Mouse (Mus musculus) stomach, embryonic 16.5 days (tissue): Measurements from ENCODE around the gene P4ha2. TPM values are rescaled to one million over a fixed set of nuclear protein-coding genes. Genes with fewer than 3 reads are reported as not detected.
A peak's percentile ranks its signal among the peaks of the same experiment; 100 is the strongest.

Source experiments
- ATAC-seq: fragments of 200-750 bp; cut with Nextera tagmentation; 2 replicates; pipeline ENCODE4 v1.8.0; 2017; ENCODE audit warnings: moderate number of reproducible peaks, moderate TSS enrichment; ENCODE audit not compliant: insufficient read depth, low FRiP score
- H3K27ac ChIP-seq: fragments of 300-500 bp; sonication (generic); 2 replicates; pipeline ENCODE4 v1.5.1; 2014; ENCODE audit warnings: low read length
- H3K27me3 ChIP-seq: fragments of 300-500 bp; sonication (generic); 2 replicates; pipeline ENCODE4 v1.6.1; 2014; ENCODE audit warnings: low read length, control low read depth, mixed read lengths; ENCODE audit not compliant: control insufficient read depth, insufficient read depth
- H3K36me3 ChIP-seq: fragments of 300-500 bp; sonication (generic); 2 replicates; pipeline ENCODE4 v1.6.1; 2014; ENCODE audit warnings: low read length; ENCODE audit not compliant: control insufficient read depth, insufficient read depth
- H3K4me1 ChIP-seq: fragments of 300-500 bp; sonication (generic); 2 replicates; pipeline ENCODE4 v1.6.1; 2014; ENCODE audit warnings: low read length, control low read depth, mixed read lengths; ENCODE audit not compliant: control insufficient read depth, insufficient read depth
- H3K4me2 ChIP-seq: fragments of 300-500 bp; sonication (generic); 2 replicates; pipeline ENCODE4 v1.6.1; 2014; ENCODE audit warnings: low read depth, low read length, mixed read lengths
- H3K4me3 ChIP-seq: fragments of 300-500 bp; sonication (generic); replicated peaks from 2 replicates; pipeline ENCODE4 v1.5.1; 2014; ENCODE audit warnings: mild to moderate bottlenecking, low read length
- H3K9ac ChIP-seq: fragments of 300-500 bp; sonication (generic); 2 replicates; pipeline ENCODE4 v1.6.1; 2014; ENCODE audit warnings: low read length
- H3K9me3 ChIP-seq: fragments of 300-500 bp; sonication (generic); replicated peaks from 2 replicates; pipeline ENCODE4 v1.6.1; 2016; ENCODE audit warnings: low read length, control low read depth; ENCODE audit not compliant: control insufficient read depth
- WGBS: fragments of 180-500 bp; shearing (Covaris S2); extraction: QIAGEN DNeasy Blood & Tissue Kit; methylation state at CpG from one replicate; pipeline ENCODE4 v1.1.7; 2014; 5-methylcytosine and 5-hydroxymethylcytosine counted together
- polyA plus RNA-seq: library from polyadenylated mRNA; unstranded; fragments of >200 nt; fragmentation: Nextera tagmentation; extraction: Ambion mirVana; gene quantifications from 2 replicates; pipeline ENCODE4 v1.2.1, GENCODE M21; 2015

P4ha2 gene
- polyA plus RNA-seq, 1 experiment from 2014 or later, result 78.6 TPM

DNA sequence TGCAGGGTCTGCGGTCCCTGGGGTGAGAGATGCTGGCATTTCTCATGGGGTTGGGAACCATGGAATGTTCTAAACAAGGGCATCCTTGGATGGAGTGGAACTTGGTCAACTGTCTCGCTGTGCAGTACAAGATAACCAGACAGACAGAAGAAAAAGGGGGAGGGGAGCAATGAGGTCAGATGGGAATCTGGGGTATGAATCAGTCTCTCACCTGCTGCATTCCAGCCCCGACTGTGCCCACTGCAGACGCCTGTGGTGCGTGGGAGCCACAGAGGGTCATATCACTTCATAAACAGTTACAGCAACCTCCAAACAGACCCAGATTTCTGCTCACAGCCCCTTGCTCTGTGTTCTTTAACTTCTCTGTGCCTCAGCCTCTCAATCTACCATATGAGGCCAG, 33.5 kb upstream of the P4ha2 start:
- Histone ChIP-seq H3K9me3 (no peaks in the 10 kb centered on the region), H3K9ac (peak overlapping the region; percentile 82; the same call in 1 of the 2 replicates), H3K4me2 (peak overlapping the region; percentile 72; the same call in 1 of the 2 replicates), H3K27ac (no peak overlapping the region), H3K36me3 (no peaks in the 10 kb centered on the region), H3K27me3 (no peaks in the 10 kb centered on the region), H3K4me3 (no peak overlapping the region; the same call in 1 of the 2 replicates), H3K4me1 (peaks cover 49% of the 10 kb centered on the region)
- no peak for ATAC-seq
- 56% methylated on average over 5 of the region's 5 CpGs for WGBS

DNA sequence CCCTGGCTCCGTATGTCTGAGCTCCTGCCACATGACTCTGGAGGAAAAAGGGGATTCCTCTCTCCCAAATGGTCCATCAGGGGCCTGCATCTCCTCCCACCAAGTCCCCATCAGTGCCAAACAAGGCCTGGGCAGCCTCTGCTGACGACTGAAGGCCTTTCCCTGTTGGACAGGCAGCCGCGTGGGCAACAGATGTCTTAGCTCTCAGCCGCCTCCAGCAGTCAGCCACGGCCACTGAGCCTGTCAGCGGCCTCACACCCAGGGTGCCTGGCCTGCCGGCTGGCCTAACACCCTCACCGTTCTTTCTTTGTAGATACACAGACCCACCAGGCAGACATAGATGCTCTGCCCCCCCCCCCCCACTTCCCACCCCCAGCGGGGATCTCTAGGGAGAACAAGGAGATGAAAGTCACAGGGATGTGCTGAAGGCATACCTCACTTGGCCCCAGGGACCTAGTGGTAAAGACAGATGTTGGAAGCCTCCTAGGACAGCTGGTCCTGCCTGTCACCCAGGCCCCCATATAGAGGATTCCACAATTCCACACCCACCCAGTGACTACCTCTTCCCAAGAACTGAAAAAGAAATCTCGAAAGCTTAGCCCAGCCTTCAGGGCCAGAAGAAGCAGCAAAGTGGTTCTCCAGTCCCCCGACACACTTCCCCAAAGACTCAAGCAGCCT, 32.4 kb upstream of the P4ha2 start:
- Histone ChIP-seq H3K4me1 (peaks cover 50% of the 10 kb centered on the region), H3K27me3 (no peaks in the 10 kb centered on the region), H3K9me3 (no peaks in the 10 kb centered on the region), H3K4me2 (peak overlapping the region; percentile 72), H3K36me3 (no peaks in the 10 kb centered on the region), H3K9ac (peak overlapping the region; percentile 82), H3K27ac (peak overlapping the region; percentile 80), H3K4me3 (peak overlapping the region; percentile 64)
- 27% methylated on average over 12 of the region's 12 CpGs for WGBS
- ATAC-seq, result peak; percentile 33; the same call in 1 of the 2 replicates

DNA sequence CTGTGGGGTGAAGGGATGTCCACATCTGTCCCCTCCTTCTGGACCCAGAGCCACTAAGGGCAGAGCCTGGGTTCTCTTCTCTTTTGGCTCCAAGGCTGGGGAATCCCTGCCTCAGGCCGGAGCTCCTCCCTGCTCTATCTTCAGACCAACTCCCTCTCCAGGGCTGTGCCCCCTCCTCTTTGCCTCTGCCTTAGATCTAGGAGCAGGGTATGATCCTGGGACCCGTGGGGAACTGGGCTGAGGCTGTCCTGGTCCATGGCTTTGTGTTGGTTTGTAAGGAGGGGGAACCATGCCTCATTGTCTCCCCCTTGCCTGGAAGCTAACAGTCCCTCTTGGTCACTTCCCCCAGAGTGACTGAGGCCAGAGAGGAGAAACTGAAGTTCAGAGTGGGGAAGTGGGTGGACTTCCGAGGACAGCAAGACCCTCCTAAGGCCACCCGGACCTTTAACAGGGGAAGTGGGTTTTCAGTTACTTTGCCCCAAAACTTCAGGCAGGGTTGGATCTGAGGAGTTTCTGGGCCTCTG, 31.8 kb upstream of the P4ha2 start:
- peak overlapping the region; percentile 72 for H3K4me2 ChIP-seq
- peak overlapping the region; percentile 64 for H3K4me3 ChIP-seq
- H3K36me3 ChIP-seq, result no peaks in the 10 kb centered on the region
- 26% methylated on average over 4 of the region's 4 CpGs for WGBS
- H3K9me3 ChIP-seq, result no peaks in the 10 kb centered on the region
- no peaks in the 10 kb centered on the region for H3K27me3 ChIP-seq
- no peak for ATAC-seq
- peaks cover 50% of the 10 kb centered on the region for H3K4me1 ChIP-seq
- H3K9ac ChIP-seq, result peak overlapping the region; percentile 82
- H3K27ac ChIP-seq, result peak overlapping the region; percentile 80

DNA sequence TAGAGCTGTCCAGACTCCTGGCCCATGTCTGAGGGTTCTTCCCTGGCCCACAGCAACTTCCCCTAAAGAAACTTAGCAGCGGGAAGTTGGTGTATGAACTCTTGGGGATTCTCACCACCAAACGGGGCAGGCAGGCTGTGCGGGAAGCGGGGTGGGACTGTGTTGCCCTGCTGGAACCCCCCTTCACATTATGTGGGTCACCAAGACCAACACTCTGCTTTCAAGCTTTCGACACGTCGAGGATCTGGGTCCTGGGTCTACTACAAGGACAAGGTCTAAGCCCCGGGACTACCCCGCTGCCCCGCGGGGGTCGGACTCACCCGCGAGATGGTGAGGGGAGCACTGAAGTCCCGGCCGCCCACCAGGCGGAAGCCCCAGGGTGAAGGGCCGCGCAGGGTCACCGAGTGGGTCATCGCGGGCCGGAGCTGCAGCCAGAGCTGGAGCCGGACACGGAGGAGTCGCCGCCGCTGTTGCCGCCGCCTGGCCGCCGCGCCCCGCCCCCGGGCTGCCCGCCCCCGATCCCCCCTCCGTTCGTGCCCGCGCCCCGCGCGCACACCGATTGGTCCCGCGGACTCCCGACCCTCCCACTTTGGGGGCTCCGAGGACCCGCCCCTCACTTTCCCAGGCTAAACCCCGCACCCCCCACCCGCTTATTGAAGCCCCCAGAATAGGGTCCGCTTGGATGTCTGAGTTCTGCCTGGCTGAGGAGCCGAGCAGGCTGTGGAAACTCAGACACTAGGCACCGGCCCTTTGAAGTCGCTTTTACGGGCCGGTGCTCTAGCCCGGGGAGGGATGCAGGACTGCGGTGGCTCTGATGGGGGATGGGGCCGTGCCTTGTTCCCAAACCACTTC, 31.1 kb upstream of the P4ha2 start, which contains the start of gene Pdlim4:
Pdlim4 (minus strand) TSS at position 495 of the 852 bp plus-strand sequence.
- H3K36me3 ChIP-seq, result no peaks in the 10 kb centered on the region
- H3K27me3 ChIP-seq, result no peaks in the 10 kb centered on the region
- H3K4me1 ChIP-seq, result peaks cover 50% of the 10 kb centered on the region
- peak within 1 kb of the TSS; percentile 82 for H3K9ac ChIP-seq
- 2% methylated on average over 51 of the region's 61 CpGs for WGBS
- H3K9me3 ChIP-seq, result no peaks in the 10 kb centered on the region
- H3K4me3 ChIP-seq, result peak within 1 kb of the TSS; percentile 64
- H3K4me2 ChIP-seq, result peak within 1 kb of the TSS; percentile 72
- peak; percentile 61 for ATAC-seq
- peak within 1 kb of the TSS; percentile 80 for H3K27ac ChIP-seq

DNA sequence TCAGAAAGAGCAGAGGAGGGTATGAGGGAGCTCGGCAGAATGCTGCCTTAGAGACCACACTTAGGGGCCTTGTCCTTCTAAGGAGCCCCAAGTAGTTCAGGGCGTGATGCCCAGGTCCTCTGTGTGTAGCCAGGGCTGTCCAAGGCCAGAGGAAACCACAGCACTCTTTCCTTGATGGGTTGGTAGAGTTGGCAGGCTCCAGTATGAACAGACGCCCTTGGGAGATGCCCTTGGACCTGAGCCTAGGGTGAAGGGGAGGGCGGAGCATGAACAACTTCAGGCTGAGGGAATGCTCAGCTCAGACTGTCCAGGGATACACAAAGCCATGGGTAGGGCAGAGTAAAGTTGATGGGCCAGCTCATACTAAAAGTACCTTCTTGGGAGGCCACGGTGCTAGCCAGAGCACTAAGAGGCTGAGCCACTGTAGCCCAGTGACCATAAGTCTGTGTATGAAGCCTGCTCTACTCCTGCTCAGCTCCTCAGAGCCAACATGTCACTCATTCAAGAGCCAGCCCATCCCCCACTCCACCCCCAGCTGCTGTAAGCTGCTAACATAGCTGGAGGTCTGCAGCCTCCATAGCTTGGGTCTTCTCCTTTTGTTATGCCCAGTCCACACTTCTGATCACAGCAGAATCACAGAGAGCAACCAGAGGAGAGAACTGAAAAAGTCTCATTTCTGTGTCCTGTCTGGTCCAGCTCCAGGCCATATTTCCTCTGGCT, 28.0 kb upstream of the P4ha2 start:
- no peak for ATAC-seq
- 79% methylated on average over 5 of the region's 5 CpGs for WGBS
- no peaks in the 10 kb centered on the region for H3K9me3 ChIP-seq
- no peak overlapping the region; the same call in 1 of the 2 replicates for H3K27ac ChIP-seq
- H3K4me3 ChIP-seq, result no peak overlapping the region
- H3K27me3 ChIP-seq, result no peaks in the 10 kb centered on the region
- peaks cover 34% of the 10 kb centered on the region for H3K4me1 ChIP-seq
- H3K36me3 ChIP-seq, result no peaks in the 10 kb centered on the region
- H3K4me2 ChIP-seq, result no peak overlapping the region
- H3K9ac ChIP-seq, result no peak overlapping the region

DNA sequence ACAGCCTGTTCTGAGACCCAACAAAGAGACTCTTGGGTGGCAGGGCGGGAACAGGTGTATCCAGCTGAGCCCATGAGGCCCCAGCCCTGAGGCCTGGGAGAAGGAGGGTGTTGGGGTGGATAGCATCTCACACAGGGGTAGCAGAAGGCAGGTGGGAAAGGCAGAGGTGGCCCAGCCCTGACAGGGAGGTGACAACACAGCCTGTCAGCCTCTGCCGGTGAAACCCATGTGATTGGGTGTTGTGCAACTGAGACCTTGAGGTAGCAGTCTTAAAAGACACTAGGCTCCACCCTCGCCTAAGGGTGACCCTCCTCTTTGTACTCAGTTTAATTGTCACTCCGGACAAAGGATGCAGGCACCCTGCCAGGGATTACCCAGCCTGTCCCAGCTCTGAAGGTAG, 26.6 kb upstream of the P4ha2 start:
- Histone ChIP-seq H3K4me2 (no peak overlapping the region), H3K27me3 (no peaks in the 10 kb centered on the region), H3K36me3 (no peaks in the 10 kb centered on the region), H3K4me1 (peaks cover 25% of the 10 kb centered on the region), H3K9ac (no peak overlapping the region), H3K9me3 (no peaks in the 10 kb centered on the region), H3K4me3 (no peak overlapping the region), H3K27ac (no peak overlapping the region)
- WGBS, result 46% methylated on average over 4 of the region's 4 CpGs
- ATAC-seq, result peak; percentile 27; the same call in 1 of the 2 replicates

DNA sequence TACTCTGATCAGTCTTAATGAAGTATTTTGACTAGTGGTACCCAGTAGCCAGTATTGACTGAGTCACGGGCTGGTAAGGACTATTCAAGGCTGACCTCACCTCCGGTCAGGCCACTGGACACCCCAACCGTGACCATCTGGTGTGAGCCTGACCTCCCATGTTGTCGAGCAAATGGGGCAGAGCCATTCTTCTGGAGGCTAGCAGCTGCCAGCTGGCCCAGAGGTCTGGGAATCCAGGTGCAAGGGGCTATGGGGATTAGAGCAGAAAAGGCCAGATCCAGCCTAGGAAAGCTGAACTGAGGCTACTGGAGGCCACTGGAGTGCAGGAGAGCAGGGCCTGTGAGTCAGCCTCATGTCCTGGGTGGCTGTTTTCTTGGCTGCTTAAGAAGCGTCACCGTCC, 24.5 kb upstream of the P4ha2 start:
- H3K27ac ChIP-seq, result no peak overlapping the region
- peaks cover 21% of the 10 kb centered on the region for H3K4me1 ChIP-seq
- H3K4me3 ChIP-seq, result no peak overlapping the region
- 79% methylated on average over 6 of the region's 6 CpGs for WGBS
- no peak for ATAC-seq
- no peaks in the 10 kb centered on the region for H3K36me3 ChIP-seq
- H3K9ac ChIP-seq, result no peak overlapping the region
- H3K27me3 ChIP-seq, result no peaks in the 10 kb centered on the region
- no peaks in the 10 kb centered on the region for H3K9me3 ChIP-seq
- no peak overlapping the region for H3K4me2 ChIP-seq

DNA sequence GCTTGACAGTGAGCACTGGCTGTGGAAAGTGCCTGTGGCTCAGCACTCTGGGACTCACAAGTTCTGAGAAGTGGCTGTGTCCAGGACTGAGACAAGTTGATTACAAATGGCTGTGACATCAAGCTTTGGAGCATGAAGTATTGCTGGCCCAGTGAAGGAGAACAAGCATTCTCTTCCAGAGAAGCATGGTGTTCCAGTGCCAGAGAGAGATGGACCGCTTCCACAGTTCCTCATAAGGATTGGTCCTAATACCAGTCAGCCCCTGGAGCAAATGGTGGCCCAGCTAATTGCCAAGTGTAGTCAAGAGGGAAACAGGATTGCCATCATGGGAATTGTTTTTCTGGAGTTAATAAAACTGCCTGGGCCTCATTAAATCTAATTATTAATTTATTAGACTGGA, 23.8 kb upstream of the P4ha2 start:
- Histone ChIP-seq H3K4me3 (no peak overlapping the region), H3K9ac (no peak overlapping the region), H3K27ac (no peak overlapping the region), H3K36me3 (no peaks in the 10 kb centered on the region), H3K4me1 (peaks cover 21% of the 10 kb centered on the region), H3K9me3 (no peaks in the 10 kb centered on the region), H3K4me2 (no peak overlapping the region), H3K27me3 (no peaks in the 10 kb centered on the region)
- no peak for ATAC-seq
- 93% methylated on average over 1 of the region's 1 CpGs for WGBS
